Mouse (Mus musculus): ENCODE data around the gene Foxn3.

The Foxn3 gene

DNA sequence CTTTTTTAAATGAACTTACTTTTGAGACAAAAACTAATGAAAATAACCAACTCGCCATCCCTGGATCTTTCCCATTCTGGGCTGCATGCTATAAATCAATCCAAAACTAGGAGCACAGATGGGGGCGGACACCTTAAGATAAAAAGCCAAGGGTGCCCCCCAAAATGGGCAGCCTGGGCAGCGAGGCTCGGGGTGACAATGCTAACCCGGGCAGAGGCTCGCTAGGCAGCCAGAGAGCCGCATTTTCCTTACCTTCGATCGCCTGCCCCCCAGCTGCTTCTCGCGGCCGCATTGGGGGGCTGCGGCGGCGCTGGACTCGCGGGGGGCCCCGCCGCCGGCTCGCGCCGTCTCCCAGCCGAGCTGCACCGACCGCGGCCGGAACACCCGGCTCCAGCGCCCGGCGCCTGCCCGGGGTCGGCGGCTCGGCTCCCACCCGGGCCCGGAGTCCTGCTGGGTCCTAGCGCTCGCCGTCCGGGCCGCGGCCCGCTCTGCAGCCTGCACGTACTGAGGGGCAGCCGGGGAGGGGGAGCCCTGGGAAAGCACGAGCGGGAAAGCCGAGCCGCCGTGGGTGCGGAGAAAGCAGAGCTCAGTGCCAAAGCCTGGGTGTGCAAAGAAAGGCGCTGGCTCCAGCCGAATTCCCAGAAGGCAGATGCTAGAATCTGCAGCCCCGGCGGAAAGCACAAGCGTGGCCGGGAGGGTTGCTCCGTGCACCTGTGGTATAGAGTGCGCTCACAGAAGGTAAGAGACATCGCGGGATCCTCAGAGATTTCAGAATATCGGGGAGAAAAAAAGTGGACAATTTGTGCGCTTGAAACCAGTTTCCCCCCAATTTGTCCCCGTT is at the start of gene Foxn3:
Gene Foxn3 (minus strand): TSS at position 364 of the 841 bp plus-strand sequence.
- peak; percentile 79 for DNase-seq

DNA sequence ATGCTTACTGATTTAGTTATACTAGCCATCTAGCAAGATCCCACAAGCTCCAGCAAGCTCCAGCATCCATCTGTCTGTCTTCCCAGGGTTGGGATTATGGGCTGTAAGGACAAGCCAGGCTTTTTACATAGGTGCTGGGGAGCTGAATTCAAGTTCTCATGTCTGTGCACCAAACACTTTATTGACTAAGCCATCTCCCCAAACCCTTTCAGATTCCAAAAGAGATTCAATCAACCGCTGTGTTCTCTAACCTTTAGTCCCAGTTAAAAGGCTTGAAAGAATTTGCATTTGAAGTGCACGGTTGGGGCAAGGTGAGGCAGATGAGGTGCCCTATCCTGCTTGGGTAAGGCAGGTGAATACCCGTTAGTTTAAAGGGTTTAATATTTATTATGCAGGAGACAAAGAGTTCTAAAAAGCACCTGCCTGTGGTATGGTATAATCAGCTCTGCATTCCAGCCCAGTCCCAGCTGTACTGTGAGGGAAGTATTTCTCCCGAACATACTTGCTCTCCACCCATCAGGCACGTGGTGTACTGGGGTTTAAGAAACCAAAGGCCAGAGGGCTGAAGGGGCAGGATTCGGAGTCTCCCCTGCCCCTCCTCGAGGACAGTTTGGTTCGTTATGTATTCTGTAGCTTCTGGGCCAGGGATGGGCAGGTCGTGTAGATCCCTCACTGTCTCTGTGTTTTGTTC is 48.9 kb upstream of the Foxn3 start:
- no peak for DNase-seq

DNA sequence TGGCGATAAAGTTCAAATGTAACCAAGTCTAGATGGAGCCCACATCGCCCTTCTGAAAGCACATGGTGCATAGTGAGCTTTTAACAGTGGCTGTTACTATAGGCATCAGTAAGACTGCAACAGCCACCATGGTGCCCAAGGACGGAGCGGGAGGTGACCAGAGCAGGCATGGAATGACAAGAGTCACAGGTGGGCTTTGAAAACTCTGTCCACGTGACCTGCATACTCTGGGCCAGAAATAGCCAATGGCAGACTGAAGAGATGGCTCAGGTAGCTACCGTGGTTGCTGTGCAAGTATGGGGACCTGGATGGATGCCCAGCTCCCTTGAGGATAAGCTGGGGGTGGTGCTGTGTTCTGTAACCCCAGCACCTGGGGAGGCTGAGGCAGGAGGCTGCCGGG is 47.5 kb upstream of the Foxn3 start:
- DNase-seq: no peak

DNA sequence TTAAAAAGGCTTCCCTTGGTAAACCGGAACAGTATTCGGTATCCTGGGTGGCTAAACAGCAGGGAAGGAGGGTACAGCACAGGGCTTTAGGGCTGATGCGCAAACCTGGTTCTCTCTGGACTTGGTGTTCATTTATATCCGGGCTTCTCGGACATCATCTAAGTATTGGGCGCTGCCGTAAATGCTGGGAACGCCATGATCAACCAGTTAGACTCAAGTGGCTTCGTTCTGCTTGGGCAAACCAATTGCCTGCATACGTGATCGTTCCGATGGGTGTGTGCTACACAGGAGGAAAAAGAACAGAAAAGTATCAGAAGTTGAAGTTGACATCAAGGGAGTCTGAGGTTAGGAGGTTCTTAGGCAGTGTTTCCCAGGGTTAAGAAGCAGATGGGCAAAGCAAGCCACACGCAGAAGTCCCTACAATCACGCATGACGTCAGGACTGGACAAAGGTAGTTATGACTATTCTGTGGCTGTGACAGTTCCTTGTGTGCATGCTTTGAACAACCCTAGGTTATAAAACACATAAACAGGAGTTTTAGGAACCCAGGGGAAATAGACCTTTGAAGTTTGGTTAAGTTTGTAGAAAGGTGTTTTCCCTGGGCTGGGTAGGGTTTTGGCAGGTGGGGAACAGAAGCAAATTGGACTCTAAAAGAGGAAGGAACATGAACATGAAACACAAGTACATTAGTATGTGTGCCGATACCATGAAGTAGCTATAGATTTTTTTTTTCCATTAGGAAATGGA is 46.9 kb upstream of the Foxn3 start:
- DNase-seq: no peak

- DNase-seq: no peak
Observed at GRCm38 (mm10) chr12:99609643-99610042, 46.3 kb upstream of the Foxn3 start.

- DNase-seq: no peak
Observed at GRCm38 (mm10) chr12:99608279-99608955, 45.0 kb upstream of the Foxn3 start.

GRCm38 (mm10) chr12:99603381-99603780 is 40.0 kb upstream of the Foxn3 start:
- DNase-seq: no peak

- no peak for DNase-seq
Observed at GRCm38 (mm10) chr12:99601841-99602240, 38.5 kb upstream of the Foxn3 start.

DNA sequence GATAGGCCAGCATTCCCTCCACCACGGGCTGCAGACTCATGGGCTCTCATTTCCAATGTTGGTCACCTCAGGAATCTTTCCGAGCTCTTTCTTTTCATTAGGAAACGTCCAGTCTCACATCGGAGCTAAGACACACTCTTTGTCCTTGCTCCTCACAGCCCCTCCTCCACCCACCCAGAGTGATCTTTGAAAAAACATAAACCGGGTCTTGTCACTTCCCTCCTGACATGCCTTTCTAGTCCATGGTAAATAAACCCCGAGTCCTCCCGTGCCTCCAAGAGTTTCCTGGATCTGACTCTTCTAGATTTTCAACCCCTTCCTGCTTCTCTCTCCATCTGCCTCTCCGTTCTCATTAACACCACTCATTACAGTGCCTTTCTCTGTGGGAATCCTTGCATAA is 38.0 kb upstream of the Foxn3 start:
- DNase-seq: no peak

DNA sequence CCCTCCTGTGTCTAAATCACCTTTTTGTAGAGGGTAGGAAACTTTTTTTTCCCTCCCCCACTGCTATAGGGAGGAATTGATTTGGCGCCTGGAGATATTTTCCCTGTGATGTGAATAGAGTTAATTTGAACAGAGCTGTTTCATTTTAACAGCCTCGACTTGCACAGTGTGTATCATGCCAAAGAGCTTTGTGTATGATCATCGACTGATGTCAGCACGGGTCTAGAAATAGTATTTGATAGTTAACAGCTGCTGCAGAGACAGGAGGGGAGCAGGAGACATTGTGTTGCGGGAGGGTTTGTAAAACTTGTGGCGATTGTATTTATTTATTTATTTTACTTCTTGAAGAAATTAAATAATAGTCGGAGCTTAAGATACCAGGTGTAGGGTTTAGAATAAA is 36.2 kb upstream of the Foxn3 start:
- DNase-seq: no peak

DNA sequence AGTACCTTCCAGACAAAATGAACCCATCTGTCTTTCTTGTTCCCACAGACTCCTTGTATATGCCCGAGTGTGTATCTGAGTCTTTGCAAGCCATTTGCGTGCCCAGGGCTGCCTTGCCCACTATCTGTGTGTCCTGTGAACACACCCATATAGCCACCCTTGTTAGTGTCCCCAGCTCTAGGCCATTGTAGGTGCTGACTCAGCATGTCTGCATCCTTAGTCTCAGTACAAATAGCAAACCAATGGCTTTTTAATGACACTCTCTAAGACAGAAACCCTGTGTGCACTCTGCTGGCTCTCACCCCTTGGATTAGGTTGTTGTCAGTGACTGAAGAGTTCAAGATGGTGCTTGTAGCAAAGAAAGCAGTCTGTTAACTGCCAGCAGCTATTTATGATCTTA is 33.0 kb upstream of the Foxn3 start:
- no peak for DNase-seq

DNA sequence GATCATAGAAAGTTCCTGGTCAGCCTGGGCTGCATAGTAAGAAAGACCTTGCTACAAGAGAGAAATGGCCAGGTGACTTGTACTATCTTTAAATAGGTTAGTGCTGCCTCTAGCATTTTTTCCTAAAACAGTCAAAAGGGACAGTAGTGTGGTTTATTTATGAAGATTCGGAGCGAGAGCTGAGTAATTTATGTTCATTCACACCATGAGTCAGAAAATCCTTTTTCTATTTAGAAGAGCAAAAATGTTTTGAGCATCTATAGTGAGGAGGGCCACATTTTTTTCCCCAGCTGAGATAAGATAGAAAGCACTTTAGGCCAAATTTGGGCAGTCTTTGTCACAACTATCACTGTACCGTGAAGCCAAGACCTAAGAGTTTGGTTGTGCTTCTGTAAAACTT is 24.0 kb upstream of the Foxn3 start:
- no peak for DNase-seq

GRCm38 (mm10) chr12:99579989-99580388 is 16.6 kb upstream of the Foxn3 start:
- DNase-seq: no peak

DNA sequence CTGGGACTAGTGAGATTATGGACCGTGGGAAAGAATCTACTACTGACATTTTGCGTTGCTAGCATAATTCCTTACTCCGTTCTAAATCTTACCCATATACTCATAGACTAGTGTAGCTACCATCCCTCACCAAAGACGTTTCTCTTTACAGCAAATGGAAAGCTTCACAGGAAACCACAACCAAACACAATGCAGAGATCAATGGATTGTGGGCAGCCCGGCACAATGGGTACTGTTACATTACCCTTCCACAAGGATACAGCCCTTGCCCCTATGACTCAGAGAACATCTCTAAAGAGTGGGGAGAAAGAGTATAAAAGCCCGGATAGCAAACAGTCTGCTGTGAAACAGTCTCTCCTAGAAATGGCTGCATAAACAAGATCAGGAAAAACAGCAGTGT is 13.3 kb upstream of the Foxn3 start:
- no peak for DNase-seq

- DNase-seq: no peak
Observed at GRCm38 (mm10) chr12:99574299-99574698, 10.9 kb upstream of the Foxn3 start.

DNA sequence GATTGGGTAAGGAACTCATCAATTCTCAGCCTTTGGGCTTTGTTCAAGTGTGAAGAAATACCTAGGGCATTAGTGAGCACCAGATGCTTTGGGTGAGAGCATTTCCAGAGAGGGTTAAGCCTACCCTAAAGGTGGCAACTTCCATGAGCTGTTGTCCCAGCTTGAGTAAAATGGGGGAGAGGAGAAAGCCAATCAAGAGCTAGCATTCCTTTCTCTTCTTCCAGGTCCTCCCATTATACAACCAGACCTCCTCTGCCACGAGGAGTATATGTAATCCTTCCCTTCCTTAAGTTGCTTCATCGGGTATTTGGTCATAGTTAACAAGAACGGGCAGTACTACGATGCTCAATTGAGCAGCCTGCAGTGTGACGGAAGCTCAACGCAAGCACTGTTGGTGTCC is 9.7 kb upstream of the Foxn3 start:
- no peak for DNase-seq

GRCm38 (mm10) chr12:99571999-99572398 is 8.6 kb upstream of the Foxn3 start:
- DNase-seq: no peak

DNA sequence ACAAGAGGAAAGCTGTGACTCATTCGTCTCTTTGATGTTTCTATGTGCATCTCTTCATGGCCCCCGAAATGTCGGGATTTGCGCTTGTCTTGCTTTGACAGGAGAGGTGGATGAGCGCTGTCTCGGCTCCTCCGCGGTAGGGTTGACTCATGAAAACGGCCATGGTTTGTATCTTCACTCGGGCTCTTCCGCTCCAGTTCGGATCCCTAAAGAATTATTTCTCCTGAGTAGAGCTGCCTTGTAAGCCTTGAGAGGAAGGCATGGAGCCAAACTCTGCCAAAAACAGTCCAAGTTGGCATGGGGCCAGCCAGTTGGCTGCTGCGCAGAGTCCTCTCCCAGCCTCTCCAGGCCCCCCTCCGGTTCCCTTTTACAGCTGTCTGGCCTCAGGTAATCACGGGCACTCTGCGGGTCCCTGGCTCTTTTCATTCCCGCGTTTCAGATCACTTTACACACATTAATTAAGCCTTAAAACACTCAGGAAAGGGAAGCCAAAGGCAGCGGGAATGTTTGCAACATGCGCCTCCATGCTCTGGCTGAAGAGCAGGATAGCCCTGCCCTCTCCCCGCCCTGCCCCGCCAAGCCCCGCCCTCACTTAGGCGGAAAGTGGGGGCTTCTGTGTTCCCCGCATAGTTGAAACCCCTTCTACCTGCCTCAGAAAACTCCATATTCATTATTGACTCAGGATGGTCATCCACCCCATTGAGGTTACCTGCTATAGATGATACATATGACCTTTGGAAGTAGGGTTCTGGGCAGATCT is 7.0 kb upstream of the Foxn3 start:
- DNase-seq: peak; percentile 47

- DNase-seq: no peak
Observed at GRCm38 (mm10) chr12:99565606-99566005, 2.2 kb upstream of the Foxn3 start.

- DNase-seq: no peak
Observed at GRCm38 (mm10) chr12:99564301-99564910, 1.0 kb upstream of the Foxn3 start.

GRCm38 (mm10) chr12:99562867-99563189 is 554 bp downstream of the Foxn3 start:
- DNase-seq: peak; percentile 32

All from kidney, adult 18-20 months (tissue).